Mouse (Mus musculus) heart, adult 2 months (tissue): ENCODE data around the gene Otogl.

ENCODE experiments used
- EP300 ChIP-seq: fragments of 200-500 bp; IDR thresholded peaks from 2 replicates; pipeline ENCODE4 v1.6.1; 2011; ENCODE audit warnings: low read depth, low read length, control low read depth; ENCODE audit not compliant: insufficient read depth
- POLR2A ChIP-seq: fragments of 200-500 bp; IDR thresholded peaks from 2 replicates; pipeline ENCODE4 v1.6.1; 2011; ENCODE audit warnings: mild to moderate bottlenecking, low read depth, low read length, control low read depth; ENCODE audit not compliant: insufficient read depth

GRCm38 (mm10) chr10:107921134-107921533, 9.2 kb upstream of the Otogl start:
- TF ChIP-seq POLR2A = no peak
- no peak for TF ChIP-seq EP300
